Comparison of ENCODE assay signal across 20 mouse cellular contexts in genomic region chr4:148061086-148061480, GRCm38 (mm10). TPM values are rescaled to one million over a fixed set of nuclear protein-coding genes. Genes with fewer than 3 reads are reported as not detected.
DNase-seq lines count a peak whose midpoint lies in the region; ATAC-seq lines count a peak whose summit lies in the region.
"Had no signal": no experiment of that assay in that cellular context is flagged by ENCODE, and none has a peak within 500 bp of the region (broad histone marks: within the 10 kb centered on the region; RNA-seq: fewer than 3 reads in every experiment).

No protein-coding gene starts in this region.

- peaks cover 17% of the 10 kb centered on the region for H3K36me3 ChIP-seq in lung, embryonic 16.5 days (ENCODE audit: control insufficient read depth, insufficient read depth, low read length)
- H3K36me3 ChIP-seq in intestine, embryonic 16.5 days (ENCODE audit: control insufficient read depth, insufficient read depth, low read length): 0 out of 2 replicates have a peak, but pooled peaks cover 3% of the 10 kb centered on the region

- WGBS in lung, embryonic 16.5 days: 83% methylated on average over 9 of the region's 9 CpGs
- 87% methylated on average over 9 of the region's 9 CpGs for WGBS in intestine, embryonic 16.5 days

- no peak overlapping the region for H3K9ac ChIP-seq in lung, embryonic 16.5 days (ENCODE audit: low read length)
- H3K9ac ChIP-seq in intestine, embryonic 16.5 days (ENCODE audit: low read depth, low read length): no peak overlapping the region
- H3K9ac ChIP-seq: embryonic facial prominence, embryonic 13.5 days; embryonic facial prominence, embryonic 15.5 days; forebrain, embryonic 12.5 days had no signal

- no peak overlapping the region for H3K4me2 ChIP-seq in lung, embryonic 16.5 days (ENCODE audit: low read depth, low read length)
- H3K4me2 ChIP-seq in intestine, embryonic 16.5 days (ENCODE audit: low read depth, low read length): no peak overlapping the region
- H3K4me2 ChIP-seq: embryonic facial prominence, embryonic 13.5 days; embryonic facial prominence, embryonic 15.5 days; forebrain, embryonic 12.5 days had no signal

- no peaks in the 10 kb centered on the region for H3K9me3 ChIP-seq in lung, embryonic 16.5 days (ENCODE audit: control insufficient read depth, low read length)
- H3K9me3 ChIP-seq in intestine, embryonic 16.5 days (ENCODE audit: control insufficient read depth, low read length): no peaks in the 10 kb centered on the region
- H3K9me3 ChIP-seq: embryonic facial prominence, embryonic 13.5 days; embryonic facial prominence, embryonic 15.5 days; forebrain, embryonic 10.5 days; forebrain, embryonic 12.5 days; G1E had no signal

- ATAC-seq in lung, embryonic 16.5 days (ENCODE audit: low read depth): peak; percentile 5; the same call in 1 of the 2 replicates
- 0 out of 2 replicates have a peak, but pooled peaks have one; percentile 47 for ATAC-seq in intestine, embryonic 16.5 days
- ATAC-seq: activated CD4-positive, CD25-positive, alpha-beta regulatory T cell, adult 4 months; forebrain, embryonic 16.5 days; Patski had no signal

- no peaks in the 10 kb centered on the region for H3K4me1 ChIP-seq in lung, embryonic 16.5 days (replicated peaks; ENCODE audit: control insufficient read depth, insufficient read depth, low read length)
- no peaks in the 10 kb centered on the region for H3K4me1 ChIP-seq in intestine, embryonic 16.5 days (ENCODE audit: control insufficient read depth, insufficient read depth, low read length)
- H3K4me1 ChIP-seq: forebrain, embryonic 12.5 days had no signal

- peak; percentile 1 for DNase-seq in adrenal gland, adult 8-10 months
- no peak for DNase-seq in adrenal gland, adult (ENCODE audit: inconsistent age in 2 of 2, low spot score in 1 of 2)
- peak; percentile 93 for DNase-seq in heart, adult 11 months
- no peak for DNase-seq in heart, postnatal 36 days
- DNase-seq in lung, postnatal 14 days: no peak
- DNase-seq in layer of hippocampus, adult 8-10 months (ENCODE audit: low spot score in 2 of 2): no peak
- DNase-seq: cerebellum, adult 11 months; cerebellum, adult 9-10 months had no signal

- intact Hi-C loops in heart, postnatal 36 days (cut with DNase I): loop anchor here (2.0 kb wide), 1 partner anchor 108 kb away; no protein-coding TSS in a partner anchor

- no peak overlapping the region for H3K4me3 ChIP-seq in lung, embryonic 16.5 days (ENCODE audit: low read length)
- H3K4me3 ChIP-seq in intestine, embryonic 16.5 days (ENCODE audit: low read length): no peak overlapping the region
- H3K4me3 ChIP-seq: embryonic facial prominence, embryonic 13.5 days; embryonic facial prominence, embryonic 15.5 days; erythroblast, embryonic 14.5 days; forebrain, embryonic 10.5 days; forebrain, embryonic 12.5 days had no signal

- H3K27me3 ChIP-seq in lung, embryonic 16.5 days (ENCODE audit: control insufficient read depth, insufficient read depth, low read depth, low read length): no peaks in the 10 kb centered on the region
- no peaks in the 10 kb centered on the region for H3K27me3 ChIP-seq in intestine, embryonic 16.5 days (replicated peaks; ENCODE audit: control insufficient read depth, insufficient read depth, low read length)
- H3K27me3 ChIP-seq: CH12.LX; embryonic facial prominence, embryonic 13.5 days; embryonic facial prominence, embryonic 15.5 days; forebrain, embryonic 12.5 days; Patski had no signal

- H3K27ac ChIP-seq in lung, embryonic 16.5 days (ENCODE audit: low read length): no peak overlapping the region
- no peak overlapping the region for H3K27ac ChIP-seq in intestine, embryonic 16.5 days (ENCODE audit: low read length)
- H3K27ac ChIP-seq: embryonic facial prominence, embryonic 13.5 days; embryonic facial prominence, embryonic 15.5 days; forebrain, embryonic 10.5 days; forebrain, embryonic 12.5 days had no signal

RNA-seq across cellular contexts. Expression of gene Mthfr, which starts 22.2 kb away (rescaled TPM):
- 10 to 100 TPM; 24.2 to 51.9 (median 36.7) TPM for total RNA-seq in adrenal gland, adult 8-10 months (2022)
- total RNA-seq in heart, postnatal 36 days (2021): 10 to 100 TPM in 1 of 2 experiments, 1 to 10 TPM in 1; 9.2 to 13.1 TPM
- 21.3 and 26.2 TPM in 2 replicates for polyA plus RNA-seq in lung, embryonic 16.5 days (2015; fragmentation: Nextera tagmentation; extraction: Ambion mirVana)
- polyA plus RNA-seq in intestine, embryonic 16.5 days (2015; fragmentation: Nextera tagmentation; extraction: Ambion mirVana): 14.3 and 19.4 TPM in 2 replicates
- 10 to 100 TPM; 32.7 to 41.0 (median 38.5) TPM for total RNA-seq in layer of hippocampus, adult 8-10 months (2022)

RNA-seq across cellular contexts. Expression of gene Clcn6, which starts 22.5 kb away (rescaled TPM):
- total RNA-seq in adrenal gland, adult 8-10 months (2022): 10 to 100 TPM; 10.1 to 20.4 (median 15.8) TPM
- total RNA-seq in heart, postnatal 36 days (2021): 1 to 10 TPM; 8.0 to 9.3 TPM
- 4.5 and 4.8 TPM in 2 replicates for polyA plus RNA-seq in lung, embryonic 16.5 days (2015; fragmentation: Nextera tagmentation; extraction: Ambion mirVana)
- 4.5 TPM in 2 replicates for polyA plus RNA-seq in intestine, embryonic 16.5 days (2015; fragmentation: Nextera tagmentation; extraction: Ambion mirVana)
- 10 to 100 TPM; 81.7 to 89.6 (median 84.8) TPM for total RNA-seq in layer of hippocampus, adult 8-10 months (2022)

RNA-seq across cellular contexts. Expression of gene Agtrap, which starts 26.7 kb away (rescaled TPM):
- total RNA-seq in adrenal gland, adult 8-10 months (2022): 100 to 1,000 TPM; 117 to 136 (median 124) TPM
- 10 to 100 TPM; 45.1 to 49.3 TPM for total RNA-seq in heart, postnatal 36 days (2021)
- 16.3 and 17.8 TPM in 2 replicates for polyA plus RNA-seq in lung, embryonic 16.5 days (2015; fragmentation: Nextera tagmentation; extraction: Ambion mirVana)
- polyA plus RNA-seq in intestine, embryonic 16.5 days (2015; fragmentation: Nextera tagmentation; extraction: Ambion mirVana): 19.6 and 22.2 TPM in 2 replicates
- 10 to 100 TPM in 2 of 4 experiments, 1 to 10 TPM in 2; 7.0 to 12.8 (median 9.1) TPM for total RNA-seq in layer of hippocampus, adult 8-10 months (2022)

Comparison
In these comparisons a context has a peak if more than half of its experiments do, and no peak if none do; other contexts are left out.
1. DNase-seq: peak in adrenal gland, adult 8-10 months (single experiment) and heart, adult 11 months (single experiment); none in adrenal gland, adult (0 of 2), heart, postnatal 36 days (0 of 2), lung, postnatal 14 days (single experiment) and layer of hippocampus, adult 8-10 months (0 of 2).